Mouse (Mus musculus) MEL (cell line): Measurements from ENCODE around the gene Sh2d1b1.

Experiments used
- BHLHE40 ChIP-seq: IDR thresholded peaks from 2 replicates; pipeline ENCODE4 v1.6.1; 2012; ENCODE audit warnings: low read depth, mild to moderate bottlenecking, inconsistent platforms, low read length, improper control_type of control experiment, borderline replicate concordance
- GATA1 ChIP-seq: IDR thresholded peaks from 2 replicates; pipeline ENCODE4 v1.6.1; 2011; ENCODE audit warnings: low read depth, low read length, improper control_type of control experiment
- POLR2AphosphoS5 ChIP-seq: IDR thresholded peaks from 2 replicates; pipeline ENCODE4 v1.6.1; 2012; ENCODE audit warnings: low read depth, borderline replicate concordance, mild to moderate bottlenecking, inconsistent platforms, low read length, moderate library complexity, mixed read lengths
- ZNF384 ChIP-seq: IDR thresholded peaks from 2 replicates; pipeline ENCODE4 v1.6.1; 2012; ENCODE audit warnings: low read depth, mild to moderate bottlenecking, inconsistent platforms, low read length, improper control_type of control experiment

DNA sequence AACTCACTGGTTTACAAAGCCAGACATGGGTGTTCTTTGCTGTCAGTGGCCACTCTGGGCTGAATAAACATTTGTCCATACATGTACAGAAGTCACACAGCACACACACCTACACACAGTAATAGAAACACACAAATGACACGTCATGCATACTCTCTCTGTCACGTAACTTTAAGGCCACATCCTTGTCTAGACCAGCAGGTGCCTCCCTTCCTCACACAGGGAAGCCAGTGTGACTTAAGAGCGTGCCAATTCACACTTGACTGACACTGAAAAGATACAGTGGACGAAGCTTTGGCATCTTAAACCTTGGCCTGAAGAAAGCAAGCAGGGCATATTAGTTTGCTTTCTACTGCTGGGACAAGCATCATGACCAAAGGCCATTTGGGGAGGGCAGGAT lies 55.7 kb downstream of the Sh2d1b1 start:
- TF ChIP-seq ZNF384 (no peak), GATA1 (no peak), BHLHE40 (no peak), POLR2AphosphoS5 (no peak)
